Mouse (Mus musculus) testis, adult 2 months (tissue): ENCODE measurements around the gene Gm42878.

Experiments
- CTCF ChIP-seq: fragments of 200-500 bp; IDR thresholded peaks from 2 replicates; pipeline ENCODE4 v1.5.1; 2012; ENCODE audit warnings: low read depth, mild to moderate bottlenecking, inconsistent platforms, low read length, moderate library complexity; ENCODE audit not compliant: control insufficient read depth, insufficient read depth, insufficient replicate concordance
- POLR2A ChIP-seq: fragments of 200-500 bp; IDR thresholded peaks from 2 replicates; pipeline ENCODE4 v1.6.1; 2012; ENCODE audit warnings: low read depth, mild to moderate bottlenecking, inconsistent platforms, low read length, moderate library complexity; ENCODE audit not compliant: control insufficient read depth

DNA sequence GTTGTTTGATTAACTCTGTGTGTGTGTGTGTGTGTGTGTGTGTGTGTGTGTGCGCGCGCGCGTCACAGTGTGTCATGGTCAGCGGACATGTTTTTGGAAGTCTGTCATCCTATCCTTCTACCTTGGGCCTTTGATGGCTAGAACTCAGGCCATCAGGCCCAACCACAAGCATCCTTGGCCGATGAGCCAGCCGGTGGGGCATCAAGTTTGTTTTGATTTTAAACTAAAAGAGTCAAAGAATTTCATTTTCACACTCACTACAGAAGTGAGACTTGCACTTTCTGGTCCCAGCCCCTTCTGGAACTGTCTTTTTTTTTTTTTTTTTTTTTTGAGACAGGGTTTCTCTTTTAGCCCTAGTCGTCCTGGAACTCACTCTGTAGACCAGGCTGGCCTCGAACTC lies 39.7 kb upstream of the Gm42878 start:
- no peak for TF ChIP-seq CTCF
- no peak for TF ChIP-seq POLR2A
